Mouse (Mus musculus): Measurements from ENCODE around the gene AU018091. TPM values are rescaled to one million over a fixed set of nuclear protein-coding genes. Genes with fewer than 3 reads are reported as not detected.
"Not testable (repeated sequence)": the region's sequence is repeated elsewhere in the genome, so short reads cannot be mapped to it uniquely, and the experiment has no call there.

The AU018091 gene
- polyA plus RNA-seq, 1 experiment, result not detected

DNA sequence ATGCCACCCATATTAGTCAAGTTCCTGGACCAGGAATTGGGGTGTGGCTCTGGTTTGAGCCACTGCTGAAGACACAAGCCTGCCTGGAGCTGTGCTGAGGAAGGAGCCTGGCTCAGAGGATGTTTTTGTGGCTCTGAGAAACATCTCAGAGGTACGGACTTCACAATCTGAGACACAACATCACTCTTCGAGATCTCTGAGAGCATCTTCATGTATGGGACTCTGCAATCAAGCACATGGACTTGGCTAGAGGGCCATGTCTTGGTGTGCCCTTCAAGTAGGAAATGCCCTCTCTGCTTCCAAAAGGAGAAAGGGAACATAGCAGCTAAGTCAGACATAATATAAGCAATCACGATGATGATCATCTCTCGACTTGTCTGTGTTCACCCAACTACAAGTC is 25.5 kb upstream of the AU018091 start:
- Histone ChIP-seq H3K4me1 (ENCODE audit: control insufficient read depth, insufficient read depth, low read length) (no peaks in the 10 kb centered on the region), H3K36me3 (ENCODE audit: control insufficient read depth, insufficient read depth, low read length) (no peaks in the 10 kb centered on the region), H3K4me3 (ENCODE audit: insufficient read depth, low read depth, low read length) (no peak overlapping the region), H3K27me3 (replicated peaks; ENCODE audit: control insufficient read depth, insufficient read depth, low read length) (no peaks in the 10 kb centered on the region), H3K27ac (ENCODE audit: insufficient read depth, low read depth, low read length) (no peak overlapping the region)
- no peak for TF ChIP-seq POLR2A (IDR thresholded peaks at IDR 0.05; ENCODE audit: low read depth, low read length)
- TF ChIP-seq CTCF (conservative IDR thresholded peaks at IDR 0.05; ENCODE audit: insufficient read depth, insufficient read length, low read depth, low read length), result no peak
- 86% methylated on average over 4 of the region's 4 CpGs for WGBS
- no peak for DNase-seq

DNA sequence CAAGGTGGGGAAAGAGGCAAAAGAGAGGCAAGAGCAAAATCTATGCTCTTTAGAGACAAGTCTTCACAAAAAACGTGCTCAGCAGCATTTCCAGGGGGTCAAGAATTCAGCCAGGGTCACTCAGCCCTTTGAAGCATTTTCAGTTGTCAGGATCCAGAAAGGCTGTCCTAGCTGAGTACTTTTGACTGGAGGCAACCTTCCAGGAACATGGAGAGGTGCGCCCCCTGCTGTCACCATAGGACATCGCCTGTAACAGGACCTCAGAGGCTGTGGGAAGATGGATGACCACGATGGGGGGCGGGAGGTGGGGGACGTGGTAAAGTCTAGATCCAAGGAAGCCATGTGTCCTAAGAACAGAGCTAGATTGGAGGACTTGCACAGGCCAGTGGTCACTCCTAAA is 24.9 kb upstream of the AU018091 start:
- WGBS, result 12% methylated on average over 6 of the region's 6 CpGs
- Histone ChIP-seq H3K4me3 (ENCODE audit: insufficient read depth, low read depth, low read length) (no peak overlapping the region), H3K4me1 (ENCODE audit: control insufficient read depth, insufficient read depth, low read length) (no peaks in the 10 kb centered on the region), H3K27me3 (replicated peaks; ENCODE audit: control insufficient read depth, insufficient read depth, low read length) (no peaks in the 10 kb centered on the region), H3K36me3 (ENCODE audit: control insufficient read depth, insufficient read depth, low read length) (no peaks in the 10 kb centered on the region), H3K27ac (ENCODE audit: insufficient read depth, low read depth, low read length) (no peak overlapping the region)
- peak; percentile 45 for DNase-seq
- TF ChIP-seq POLR2A (IDR thresholded peaks at IDR 0.05; ENCODE audit: low read depth, low read length) (no peak), CTCF (conservative IDR thresholded peaks at IDR 0.05; ENCODE audit: insufficient read depth, insufficient read length, low read depth, low read length) (peak; percentile 68)

DNA sequence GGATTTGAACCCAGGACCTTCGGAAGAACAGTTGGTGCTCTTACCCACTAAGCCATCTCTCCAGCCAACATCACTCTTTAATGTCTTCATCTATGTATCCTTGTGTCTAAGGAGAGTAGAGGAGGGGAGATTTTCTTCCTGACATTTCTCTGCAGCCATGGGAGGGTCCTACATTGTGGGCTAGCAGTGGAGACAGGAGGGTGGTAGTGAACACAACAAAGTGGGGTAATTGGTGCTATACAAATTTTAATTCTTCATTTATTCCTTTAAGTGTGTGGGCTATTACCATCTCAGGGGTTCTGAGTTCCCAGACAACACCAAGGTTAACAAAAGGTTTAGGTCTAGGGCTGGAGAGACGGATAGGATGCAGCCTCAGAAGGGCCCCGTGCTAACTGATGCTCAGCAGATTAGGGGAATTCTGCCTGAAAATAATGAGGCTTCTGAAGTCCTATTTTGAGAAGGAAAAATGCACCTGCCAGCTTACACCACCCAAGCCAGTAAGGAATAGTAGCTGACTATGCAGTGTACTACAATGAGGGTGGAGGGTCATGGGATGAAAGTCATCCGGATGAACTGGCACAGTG is 24.1 kb upstream of the AU018091 start:
- TF ChIP-seq POLR2A (IDR thresholded peaks at IDR 0.05; ENCODE audit: low read depth, low read length) (no peak), CTCF (conservative IDR thresholded peaks at IDR 0.05; ENCODE audit: insufficient read depth, insufficient read length, low read depth, low read length) (no peak)
- Histone ChIP-seq H3K4me1 (ENCODE audit: control insufficient read depth, insufficient read depth, low read length) (no peaks in the 10 kb centered on the region), H3K27ac (ENCODE audit: insufficient read depth, low read depth, low read length) (no peak overlapping the region), H3K27me3 (replicated peaks; ENCODE audit: control insufficient read depth, insufficient read depth, low read length) (no peaks in the 10 kb centered on the region), H3K36me3 (ENCODE audit: control insufficient read depth, insufficient read depth, low read length) (no peaks in the 10 kb centered on the region), H3K4me3 (ENCODE audit: insufficient read depth, low read depth, low read length) (no peak overlapping the region)
- no peak for DNase-seq
- WGBS, result 84% methylated on average over 4 of the region's 4 CpGs

DNA sequence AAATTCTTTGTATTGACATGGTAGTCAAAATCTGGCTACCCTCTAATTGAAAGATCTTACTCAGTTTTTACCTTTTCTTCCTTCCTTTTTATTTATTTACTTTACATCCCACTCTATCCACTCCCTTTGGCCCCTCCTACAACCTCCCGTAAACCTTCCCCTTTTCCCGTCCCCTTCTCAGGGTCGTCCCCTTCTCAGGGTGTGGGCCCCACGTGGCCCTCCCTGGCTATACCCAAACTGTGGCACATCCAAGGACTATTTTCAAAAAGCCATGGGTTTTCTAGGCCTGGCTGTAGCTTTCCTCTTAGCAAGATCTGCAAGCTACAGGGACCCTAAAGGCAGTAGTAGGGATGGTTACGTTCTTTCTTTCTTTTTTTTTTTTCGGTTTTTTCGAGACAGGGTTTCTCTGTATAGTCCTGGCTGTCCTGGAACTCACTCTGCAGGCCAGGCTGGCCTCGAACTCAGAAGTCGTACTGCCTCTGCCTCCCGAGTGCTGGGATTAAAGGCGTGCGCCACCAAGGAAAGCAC is 23.0 kb upstream of the AU018091 start:
- WGBS, result 81% methylated on average over 12 of the region's 12 CpGs
- H3K36me3 ChIP-seq (ENCODE audit: control insufficient read depth, insufficient read depth, low read length), result no peaks in the 10 kb centered on the region
- no peak overlapping the region for H3K4me3 ChIP-seq (ENCODE audit: insufficient read depth, low read depth, low read length)
- DNase-seq, result no peak
- H3K4me1 ChIP-seq (ENCODE audit: control insufficient read depth, insufficient read depth, low read length), result no peaks in the 10 kb centered on the region
- H3K27me3 ChIP-seq (replicated peaks; ENCODE audit: control insufficient read depth, insufficient read depth, low read length), result no peaks in the 10 kb centered on the region
- H3K27ac ChIP-seq (ENCODE audit: insufficient read depth, low read depth, low read length), result no peak overlapping the region
- TF ChIP-seq POLR2A (IDR thresholded peaks at IDR 0.05; ENCODE audit: low read depth, low read length), result no peak
- TF ChIP-seq CTCF (conservative IDR thresholded peaks at IDR 0.05; ENCODE audit: insufficient read depth, insufficient read length, low read depth, low read length), result no peak

DNA sequence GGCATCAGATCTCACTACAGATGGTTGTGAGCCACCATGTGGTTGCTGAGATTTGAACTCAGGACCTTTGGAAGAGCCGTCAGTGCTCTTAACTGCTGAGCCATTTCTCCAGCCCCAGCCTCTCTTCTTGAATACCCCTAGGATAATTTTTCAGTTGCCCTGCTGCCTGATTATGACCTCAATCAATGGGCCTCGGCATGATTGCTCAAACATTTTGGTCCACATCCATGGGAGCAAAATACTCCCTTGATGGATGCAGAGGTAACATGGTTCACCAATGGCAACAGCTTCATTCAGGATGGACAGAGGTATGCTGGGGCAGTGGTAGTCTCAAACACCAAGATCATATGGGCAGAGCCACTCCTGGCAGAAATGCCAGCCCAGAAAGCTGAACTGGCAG is 17.7 kb upstream of the AU018091 start:
- not testable (repeated sequence) for H3K4me3 ChIP-seq (ENCODE audit: insufficient read depth, low read depth, low read length); H3K4me1 ChIP-seq (ENCODE audit: control insufficient read depth, insufficient read depth, low read length); H3K36me3 ChIP-seq (ENCODE audit: control insufficient read depth, insufficient read depth, low read length); H3K27me3 ChIP-seq (replicated peaks; ENCODE audit: control insufficient read depth, insufficient read depth, low read length); H3K27ac ChIP-seq (ENCODE audit: insufficient read depth, low read depth, low read length); DNase-seq
- 82% methylated on average over 2 of the region's 2 CpGs for WGBS

DNA sequence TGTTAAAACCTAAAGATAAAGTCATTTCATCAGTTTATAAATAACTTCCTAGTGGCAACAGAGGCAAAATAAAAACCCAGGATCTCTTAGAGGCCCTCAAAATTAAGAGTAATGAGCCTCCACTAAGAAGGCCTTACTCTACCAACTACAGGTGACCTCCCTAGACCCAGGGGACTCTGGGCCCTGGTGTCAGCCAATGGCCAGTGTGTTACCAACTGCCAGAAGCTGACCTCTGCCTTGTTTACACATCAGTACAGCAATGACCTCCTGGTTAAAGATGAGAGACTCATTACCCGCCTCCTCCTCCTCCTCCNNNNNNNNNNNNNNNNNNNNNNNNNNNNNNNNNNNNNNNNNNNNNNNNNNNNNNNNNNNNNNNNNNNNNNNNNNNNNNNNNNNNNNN is 17.1 kb upstream of the AU018091 start:
- Histone ChIP-seq H3K27ac (ENCODE audit: insufficient read depth, low read depth, low read length) (no peak overlapping the region), H3K4me1 (ENCODE audit: control insufficient read depth, insufficient read depth, low read length) (no peaks in the 10 kb centered on the region), H3K4me3 (ENCODE audit: insufficient read depth, low read depth, low read length) (no peak overlapping the region), H3K36me3 (ENCODE audit: control insufficient read depth, insufficient read depth, low read length) (no peaks in the 10 kb centered on the region), H3K27me3 (replicated peaks; ENCODE audit: control insufficient read depth, insufficient read depth, low read length) (no peaks in the 10 kb centered on the region)
- TF ChIP-seq CTCF (conservative IDR thresholded peaks at IDR 0.05; ENCODE audit: insufficient read depth, insufficient read length, low read depth, low read length) (no peak), POLR2A (IDR thresholded peaks at IDR 0.05; ENCODE audit: low read depth, low read length) (no peak)
- peak; percentile 48 for DNase-seq
- no CpG with 5 or more reads among the region's 1 CpGs for WGBS

DNA sequence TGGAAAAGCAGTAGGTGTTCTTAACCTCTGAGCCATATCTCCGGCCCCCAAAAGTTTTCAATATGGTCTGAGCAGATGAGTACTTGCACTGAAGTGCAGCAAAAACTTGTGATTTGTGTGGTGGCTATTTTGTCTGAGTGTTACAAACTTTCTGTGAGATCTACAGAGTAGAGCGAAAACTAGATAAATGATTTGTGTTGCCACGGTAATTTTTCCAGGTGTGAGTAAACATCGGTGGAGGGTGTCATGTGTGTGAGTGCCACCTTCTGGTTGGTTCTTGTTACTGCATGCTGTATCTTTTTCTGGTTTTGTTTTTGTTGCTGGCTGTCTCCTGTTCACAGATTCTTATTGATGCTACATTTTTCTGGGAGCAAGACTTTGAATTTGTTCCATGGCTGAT is 15.4 kb upstream of the AU018091 start:
- no peak overlapping the region for H3K4me3 ChIP-seq (ENCODE audit: insufficient read depth, low read depth, low read length)
- 32% methylated on average over 4 of the region's 4 CpGs for WGBS
- DNase-seq, result peak; percentile 24
- H3K4me1 ChIP-seq (ENCODE audit: control insufficient read depth, insufficient read depth, low read length), result no peaks in the 10 kb centered on the region
- no peak overlapping the region for H3K27ac ChIP-seq (ENCODE audit: insufficient read depth, low read depth, low read length)
- no peaks in the 10 kb centered on the region for H3K36me3 ChIP-seq (ENCODE audit: control insufficient read depth, insufficient read depth, low read length)
- no peak for TF ChIP-seq POLR2A (IDR thresholded peaks at IDR 0.05; ENCODE audit: low read depth, low read length)
- TF ChIP-seq CTCF (conservative IDR thresholded peaks at IDR 0.05; ENCODE audit: insufficient read depth, insufficient read length, low read depth, low read length), result peak; percentile 40; the same call in 1 of the 2 replicates
- no peaks in the 10 kb centered on the region for H3K27me3 ChIP-seq (replicated peaks; ENCODE audit: control insufficient read depth, insufficient read depth, low read length)

GRCm38 (mm10) chr7:3180958-3181357 is 12.0 kb upstream of the AU018091 start:
- not testable (repeated sequence) for H3K4me3 ChIP-seq (ENCODE audit: insufficient read depth, low read depth, low read length); H3K27me3 ChIP-seq (replicated peaks; ENCODE audit: control insufficient read depth, insufficient read depth, low read length); H3K36me3 ChIP-seq (ENCODE audit: control insufficient read depth, insufficient read depth, low read length); DNase-seq; H3K27ac ChIP-seq (ENCODE audit: insufficient read depth, low read depth, low read length); H3K4me1 ChIP-seq (ENCODE audit: control insufficient read depth, insufficient read depth, low read length)
- WGBS, result 88% methylated on average over 24 of the region's 24 CpGs
